Mouse (Mus musculus): ENCODE data around the gene Ctdnep1. TPM values are rescaled to one million over a fixed set of nuclear protein-coding genes. Genes with fewer than 3 reads are reported as not detected.

Ctdnep1 gene
- polyA plus RNA-seq, 1 experiment from 2014 or later = 20.7 TPM

DNA sequence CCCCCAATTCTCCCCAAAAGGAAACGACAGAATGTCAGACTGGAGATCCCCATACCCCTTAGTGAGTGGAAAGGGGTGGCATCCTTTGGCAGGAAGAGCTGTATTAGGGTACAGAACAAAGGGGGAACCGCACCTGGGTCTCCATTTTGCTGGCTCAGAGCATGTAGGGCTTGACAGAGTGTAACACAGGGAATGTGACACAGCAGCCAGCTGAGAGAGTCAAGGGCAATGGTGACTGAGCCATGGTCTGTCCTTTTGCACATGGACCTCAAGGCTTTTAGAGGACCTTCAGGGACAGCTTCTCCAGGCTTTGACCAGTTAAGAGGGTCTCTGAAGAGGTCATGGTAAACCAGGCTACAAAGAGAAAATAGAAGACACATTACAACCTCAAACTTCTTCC is 6.0 kb upstream of the Ctdnep1 start:
- no peak for ATAC-seq
- Histone ChIP-seq H3K4me3 (ENCODE audit: low read length) (no peak overlapping the region), H3K4me2 (ENCODE audit: low read depth, low read length) (no peak overlapping the region), H3K9me3 (ENCODE audit: control insufficient read depth, low read length) (no peaks in the 10 kb centered on the region), H3K27me3 (replicated peaks; ENCODE audit: control insufficient read depth, insufficient read depth, low read length) (no peaks in the 10 kb centered on the region), H3K36me3 (ENCODE audit: control insufficient read depth, insufficient read depth, low read length) (peaks cover 7% of the 10 kb centered on the region; the same call in 1 of the 2 replicates), H3K27ac (ENCODE audit: low read length) (no peak overlapping the region), H3K9ac (ENCODE audit: low read depth, low read length) (no peak overlapping the region), H3K4me1 (ENCODE audit: control insufficient read depth, insufficient read depth, low read length) (peaks cover 11% of the 10 kb centered on the region)
- WGBS = 93% methylated on average over 2 of the region's 2 CpGs

DNA sequence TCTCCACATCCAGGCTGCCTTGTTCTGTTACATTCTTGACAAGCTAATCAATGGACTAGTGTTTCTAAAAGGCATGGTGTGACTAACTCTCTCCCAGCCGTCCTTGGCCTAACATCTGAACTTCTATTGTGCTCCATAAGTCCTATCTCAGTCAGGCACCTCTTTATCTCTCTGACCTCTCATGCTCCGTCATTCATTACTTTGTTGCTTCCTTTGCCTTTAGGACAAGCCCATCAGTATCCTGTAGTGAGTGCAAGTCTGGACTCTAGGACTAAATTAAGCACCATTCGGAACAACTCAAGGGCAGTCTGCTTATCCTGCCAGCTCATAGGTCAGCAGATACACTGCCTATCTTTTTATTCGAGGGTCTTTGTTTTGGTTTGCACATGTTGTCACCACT is 4.7 kb upstream of the Ctdnep1 start:
- Histone ChIP-seq H3K4me3 (ENCODE audit: low read length) (no peak overlapping the region), H3K27me3 (replicated peaks; ENCODE audit: control insufficient read depth, insufficient read depth, low read length) (no peaks in the 10 kb centered on the region), H3K9me3 (ENCODE audit: control insufficient read depth, low read length) (no peaks in the 10 kb centered on the region), H3K9ac (ENCODE audit: low read depth, low read length) (no peak overlapping the region), H3K4me2 (ENCODE audit: low read depth, low read length) (no peak overlapping the region), H3K36me3 (ENCODE audit: control insufficient read depth, insufficient read depth, low read length) (peaks cover 7% of the 10 kb centered on the region; the same call in 1 of the 2 replicates), H3K27ac (ENCODE audit: low read length) (no peak overlapping the region), H3K4me1 (ENCODE audit: control insufficient read depth, insufficient read depth, low read length) (peaks cover 7% of the 10 kb centered on the region)
- ATAC-seq = no peak
- WGBS = 73% methylated on average over 4 of the region's 4 CpGs

DNA sequence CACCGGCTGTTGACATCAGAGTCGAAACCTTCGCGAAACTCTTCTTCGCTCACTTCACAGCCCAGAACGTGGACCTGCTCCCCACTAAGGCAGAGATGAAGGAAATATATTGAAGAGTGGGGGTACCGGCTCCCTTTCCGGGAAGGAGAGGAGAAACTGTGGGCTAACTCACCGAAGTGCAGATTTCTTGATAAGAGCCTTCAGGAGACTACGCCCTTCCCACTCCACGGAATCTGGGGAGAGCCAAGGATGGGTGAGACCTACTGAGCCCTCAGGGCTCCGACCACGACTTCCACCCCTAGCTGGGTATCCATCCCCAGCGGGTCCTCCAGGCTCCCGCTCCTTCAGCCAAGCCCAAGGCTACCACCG is 1.1 kb upstream of the Ctdnep1 start:
- no peak for ATAC-seq
- H3K9me3 ChIP-seq (ENCODE audit: control insufficient read depth, low read length) = no peaks in the 10 kb centered on the region
- peak overlapping the region; percentile 100 for H3K4me3 ChIP-seq (ENCODE audit: low read length)
- 1% methylated on average over 16 of the region's 16 CpGs for WGBS
- H3K4me1 ChIP-seq (ENCODE audit: control insufficient read depth, insufficient read depth, low read length) = peaks cover 24% of the 10 kb centered on the region
- H3K27ac ChIP-seq (ENCODE audit: low read length) = peak overlapping the region; percentile 100
- H3K27me3 ChIP-seq (replicated peaks; ENCODE audit: control insufficient read depth, insufficient read depth, low read length) = no peaks in the 10 kb centered on the region
- H3K4me2 ChIP-seq (ENCODE audit: low read depth, low read length) = peak overlapping the region; percentile 84
- peak overlapping the region; percentile 81 for H3K9ac ChIP-seq (ENCODE audit: low read depth, low read length)
- H3K36me3 ChIP-seq (ENCODE audit: control insufficient read depth, insufficient read depth, low read length) = peaks cover 9% of the 10 kb centered on the region

DNA sequence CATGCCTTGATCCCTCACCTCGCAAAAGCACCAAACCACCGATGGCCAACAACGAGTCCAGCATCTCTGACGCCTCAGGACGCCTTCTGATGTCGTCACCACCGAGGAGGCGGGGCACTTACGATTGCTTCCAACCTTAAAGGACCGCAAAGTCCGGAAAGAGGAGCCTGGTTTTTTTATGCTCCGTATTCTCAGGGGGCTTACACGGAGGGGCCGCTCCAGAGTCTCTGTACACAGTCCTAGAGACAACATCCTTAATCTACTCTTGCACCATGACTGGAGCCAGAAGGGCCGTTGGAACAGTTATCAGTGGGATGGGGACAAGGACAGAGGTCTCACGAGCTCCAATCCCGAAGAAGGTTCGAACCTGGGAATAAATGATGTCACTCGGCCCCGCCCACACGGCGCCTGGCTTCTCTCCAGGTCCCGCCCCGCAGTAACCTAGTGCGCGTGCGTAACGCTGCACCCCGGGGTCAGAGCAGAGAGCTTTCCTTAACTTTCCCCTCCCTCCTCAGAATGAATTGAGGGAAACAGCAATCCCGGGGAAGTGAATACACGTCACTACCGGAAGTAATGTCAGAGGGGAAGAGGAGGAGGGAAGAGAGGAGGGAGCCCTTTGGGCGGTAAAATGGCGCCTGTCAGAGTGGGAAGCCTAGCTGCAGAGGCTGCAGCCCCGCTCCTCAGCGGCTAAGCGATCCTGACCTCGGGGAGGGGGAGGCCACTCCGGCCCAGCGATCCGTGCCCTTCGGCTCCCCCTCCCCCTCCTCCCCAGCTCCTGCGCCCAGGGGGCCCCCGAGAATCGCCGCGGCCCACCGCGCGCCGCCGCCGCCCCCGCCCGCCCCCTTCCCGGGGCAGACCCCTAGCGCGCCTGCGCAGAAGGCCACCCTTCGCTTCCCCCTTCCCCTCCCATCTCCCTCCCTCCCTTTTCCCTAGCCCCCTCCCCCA is 488 bp upstream of the Ctdnep1 start:
- Histone ChIP-seq H3K9ac (ENCODE audit: low read depth, low read length) (peak overlapping the region; percentile 100), H3K27ac (ENCODE audit: low read length) (peak overlapping the region; percentile 100), H3K27me3 (replicated peaks; ENCODE audit: control insufficient read depth, insufficient read depth, low read length) (no peaks in the 10 kb centered on the region), H3K4me2 (ENCODE audit: low read depth, low read length) (peak overlapping the region; percentile 84), H3K4me3 (ENCODE audit: low read length) (peak overlapping the region; percentile 100), H3K9me3 (ENCODE audit: control insufficient read depth, low read length) (no peaks in the 10 kb centered on the region), H3K36me3 (ENCODE audit: control insufficient read depth, insufficient read depth, low read length) (peaks cover 13% of the 10 kb centered on the region), H3K4me1 (ENCODE audit: control insufficient read depth, insufficient read depth, low read length) (peaks cover 24% of the 10 kb centered on the region)
- ATAC-seq = peak; percentile 95
- under 1% methylated on average over 51 of the region's 60 CpGs for WGBS

DNA sequence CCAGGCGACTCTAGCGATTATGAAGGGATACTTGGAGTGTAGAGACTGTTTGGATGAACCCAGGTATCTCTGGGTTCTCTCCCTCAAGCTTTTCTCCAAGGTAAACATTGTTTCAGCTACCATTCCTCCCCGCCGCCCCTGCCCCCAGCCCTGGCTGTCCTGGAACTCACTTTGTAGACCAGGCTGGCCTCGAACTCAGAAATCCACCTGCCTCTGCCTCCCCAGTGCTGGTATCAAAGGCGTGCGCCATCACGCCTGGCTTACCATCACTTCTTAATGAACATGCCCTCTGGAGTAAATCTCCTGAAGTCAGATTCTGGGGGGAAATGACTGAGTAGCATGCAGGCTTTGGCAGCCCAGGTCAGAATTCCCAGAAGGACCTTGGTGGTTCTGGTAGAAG is 1.3 kb downstream of the Ctdnep1 start, which contains the start of gene Elp5:
Gene Elp5 (minus strand): TSS at position 293 of the 400 bp plus-strand sequence.
- Histone ChIP-seq H3K4me2 (ENCODE audit: low read depth, low read length) (peak within 1 kb of the TSS; percentile 94), H3K4me3 (ENCODE audit: low read length) (peak within 1 kb of the TSS; percentile 100), H3K9me3 (ENCODE audit: control insufficient read depth, low read length) (no peaks in the 10 kb centered on the region), H3K9ac (ENCODE audit: low read depth, low read length) (peak within 1 kb of the TSS; percentile 100), H3K36me3 (ENCODE audit: control insufficient read depth, insufficient read depth, low read length) (peaks cover 11% of the 10 kb centered on the region; the same call in 1 of the 2 replicates), H3K27ac (ENCODE audit: low read length) (peak within 1 kb of the TSS; percentile 100), H3K4me1 (ENCODE audit: control insufficient read depth, insufficient read depth, low read length) (peaks cover 24% of the 10 kb centered on the region), H3K27me3 (replicated peaks; ENCODE audit: control insufficient read depth, insufficient read depth, low read length) (no peaks in the 10 kb centered on the region)
- ATAC-seq = no peak
- WGBS = 49% methylated on average over 8 of the region's 8 CpGs

DNA sequence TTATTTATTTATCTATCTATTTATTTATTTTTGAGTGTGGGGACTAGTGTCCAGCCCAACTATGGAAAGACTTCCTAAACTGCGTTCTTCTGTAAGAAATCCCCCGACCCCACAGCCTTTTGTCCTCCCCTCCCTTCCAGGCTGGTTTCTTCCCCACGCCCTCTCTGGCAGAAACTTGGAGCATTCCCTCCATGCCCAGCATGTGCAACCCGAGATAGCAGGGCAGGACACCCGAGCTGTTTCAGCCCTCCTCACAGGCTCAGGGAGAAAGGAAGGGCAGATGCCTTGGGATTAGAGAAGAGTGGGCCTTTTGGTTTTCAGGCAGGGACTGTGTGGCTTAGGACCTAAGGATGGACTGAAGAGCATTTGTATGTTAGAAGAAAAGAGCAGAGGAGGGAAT is 1.9 kb downstream of the Ctdnep1 start:
- Histone ChIP-seq H3K4me3 (ENCODE audit: low read length) (peak overlapping the region; percentile 100), H3K9me3 (ENCODE audit: control insufficient read depth, low read length) (no peaks in the 10 kb centered on the region), H3K27me3 (replicated peaks; ENCODE audit: control insufficient read depth, insufficient read depth, low read length) (no peaks in the 10 kb centered on the region), H3K9ac (ENCODE audit: low read depth, low read length) (peak overlapping the region; percentile 100), H3K27ac (ENCODE audit: low read length) (0 out of 2 replicates have a peak overlapping the region, but pooled peaks have one; percentile 41), H3K4me1 (ENCODE audit: control insufficient read depth, insufficient read depth, low read length) (peaks cover 24% of the 10 kb centered on the region), H3K4me2 (ENCODE audit: low read depth, low read length) (peak overlapping the region; percentile 94), H3K36me3 (ENCODE audit: control insufficient read depth, insufficient read depth, low read length) (peaks cover 13% of the 10 kb centered on the region; the same call in 1 of the 2 replicates)
- 18% methylated on average over 5 of the region's 5 CpGs for WGBS
- ATAC-seq = no peak

DNA sequence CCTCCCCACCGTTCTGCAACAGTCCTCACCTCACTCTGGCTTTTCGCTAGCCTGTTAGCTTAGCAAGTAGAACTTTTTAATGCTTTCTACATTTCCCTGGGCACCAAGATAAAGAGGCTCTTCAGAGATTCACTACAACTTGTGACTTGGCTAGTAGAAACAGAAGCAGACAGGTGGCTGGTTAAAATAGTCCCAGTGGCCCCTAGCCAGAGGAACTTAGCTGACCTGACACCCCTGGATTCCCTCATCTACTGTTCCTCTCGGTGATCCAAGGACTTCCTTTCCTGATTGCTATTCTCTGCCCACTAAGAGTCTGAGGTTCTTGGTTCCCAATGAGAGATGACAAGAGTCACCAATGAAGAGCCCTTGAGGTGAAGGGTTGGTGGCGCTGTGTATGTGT is 2.4 kb downstream of the Ctdnep1 start:
- Histone ChIP-seq H3K27ac (ENCODE audit: low read length) (no peak overlapping the region), H3K9me3 (ENCODE audit: control insufficient read depth, low read length) (no peaks in the 10 kb centered on the region), H3K27me3 (replicated peaks; ENCODE audit: control insufficient read depth, insufficient read depth, low read length) (no peaks in the 10 kb centered on the region), H3K36me3 (ENCODE audit: control insufficient read depth, insufficient read depth, low read length) (peaks cover 15% of the 10 kb centered on the region), H3K4me3 (ENCODE audit: low read length) (peak overlapping the region; percentile 100; the same call in 1 of the 2 replicates), H3K9ac (ENCODE audit: low read depth, low read length) (peak overlapping the region; percentile 100; the same call in 1 of the 2 replicates), H3K4me2 (ENCODE audit: low read depth, low read length) (no peak overlapping the region), H3K4me1 (ENCODE audit: control insufficient read depth, insufficient read depth, low read length) (peaks cover 24% of the 10 kb centered on the region)
- 79% methylated on average over 4 of the region's 4 CpGs for WGBS
- no peak for ATAC-seq

DNA sequence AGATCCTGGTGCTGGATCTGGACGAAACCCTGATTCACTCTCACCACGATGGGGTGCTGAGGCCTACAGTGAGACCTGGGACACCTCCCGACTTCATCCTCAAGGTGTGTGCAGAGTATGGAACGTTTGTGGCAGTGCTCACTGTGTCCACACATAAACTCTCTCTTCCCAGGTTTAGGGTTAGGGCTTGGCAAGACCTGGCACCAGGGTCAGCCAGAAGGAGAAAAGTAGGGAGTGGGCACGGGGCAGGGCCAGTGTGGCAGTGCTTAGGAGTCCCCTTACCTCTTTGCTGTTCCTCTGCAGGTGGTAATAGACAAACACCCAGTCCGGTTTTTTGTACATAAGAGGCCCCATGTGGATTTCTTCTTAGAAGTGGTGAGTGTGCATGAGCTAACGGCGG is 3.5 kb downstream of the Ctdnep1 start:
- ATAC-seq = no peak
- Histone ChIP-seq H3K27ac (ENCODE audit: low read length) (no peak overlapping the region), H3K4me2 (ENCODE audit: low read depth, low read length) (no peak overlapping the region), H3K4me1 (ENCODE audit: control insufficient read depth, insufficient read depth, low read length) (peaks cover 19% of the 10 kb centered on the region), H3K27me3 (replicated peaks; ENCODE audit: control insufficient read depth, insufficient read depth, low read length) (no peaks in the 10 kb centered on the region), H3K36me3 (ENCODE audit: control insufficient read depth, insufficient read depth, low read length) (peaks cover 21% of the 10 kb centered on the region), H3K9ac (ENCODE audit: low read depth, low read length) (no peak overlapping the region), H3K9me3 (ENCODE audit: control insufficient read depth, low read length) (no peaks in the 10 kb centered on the region), H3K4me3 (ENCODE audit: low read length) (no peak overlapping the region)
- 86% methylated on average over 8 of the region's 8 CpGs for WGBS

DNA sequence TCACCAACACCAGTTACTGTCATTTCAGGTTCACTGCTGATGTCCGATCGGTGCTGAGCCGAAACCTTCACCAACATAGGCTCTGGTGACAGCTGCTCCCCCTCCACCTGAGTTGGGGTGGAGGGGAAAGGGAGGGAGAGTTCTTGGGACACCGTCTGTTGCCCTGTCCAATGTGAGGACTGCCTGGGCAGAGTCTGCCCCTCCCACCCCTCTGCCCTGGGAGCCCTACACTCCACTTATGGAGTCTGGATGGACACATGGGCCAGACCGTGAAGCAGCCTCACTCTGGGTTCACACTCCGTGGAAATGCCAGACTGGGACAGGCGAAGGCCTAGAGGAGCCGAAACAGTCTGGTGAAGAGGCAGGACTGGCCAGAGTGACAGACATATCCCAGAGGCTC is 9.0 kb downstream of the Ctdnep1 start:
- Histone ChIP-seq H3K9me3 (ENCODE audit: control insufficient read depth, low read length) (no peaks in the 10 kb centered on the region), H3K4me3 (ENCODE audit: low read length) (no peak overlapping the region), H3K9ac (ENCODE audit: low read depth, low read length) (no peak overlapping the region), H3K27me3 (replicated peaks; ENCODE audit: control insufficient read depth, insufficient read depth, low read length) (no peaks in the 10 kb centered on the region), H3K36me3 (ENCODE audit: control insufficient read depth, insufficient read depth, low read length) (peaks cover 25% of the 10 kb centered on the region), H3K4me2 (ENCODE audit: low read depth, low read length) (no peak overlapping the region), H3K4me1 (ENCODE audit: control insufficient read depth, insufficient read depth, low read length) (peaks cover 16% of the 10 kb centered on the region), H3K27ac (ENCODE audit: low read length) (no peak overlapping the region)
- ATAC-seq = no peak
- WGBS = 88% methylated on average over 8 of the region's 8 CpGs

Data from intestine, embryonic 16.5 days (tissue).